Mouse (Mus musculus) erythroblast, adult 5-6 weeks (primary cell): Measurements from ENCODE around the gene Cog6. TPM values are rescaled to one million over a fixed set of nuclear protein-coding genes. Genes with fewer than 3 reads are reported as not detected.

Experiments used
- ATAC-seq: replicated peaks from 2 replicates; pipeline ENCODE4 v1.8.0; 2016; ENCODE audit warnings: moderate number of reproducible peaks, mild to moderate bottlenecking, moderate TSS enrichment, inconsistent platforms; ENCODE audit not compliant: poor library complexity, low FRiP score, severe bottlenecking
- total RNA-seq, 2 experiments: library from RNA; stranded (forward) in 1 of 2; stranded (reverse) in 1 of 2; fragments of 150-400 nt in 1 of 2; fragments of 200-764, 138-1000 nt in 1 of 2; gene quantifications; 2 replicates each; pipeline versions ENCODE4 v1.2.3 to v1.2.4; 2015 to 2017; ENCODE audit warnings: low replicate concordance in 2 of 2

Cog6 gene
- total RNA-seq, 2 experiments from 2014 or later: 6.5 to 9.6 TPM

- no peak for ATAC-seq
Measured at GRCm38 (mm10) chr3:53036076-53036475, 19.0 kb upstream of the Cog6 start.

- no peak for ATAC-seq
Measured at GRCm38 (mm10) chr3:53033448-53033847, 16.4 kb upstream of the Cog6 start.

GRCm38 (mm10) chr3:53032432-53032831 lies 15.4 kb upstream of the Cog6 start:
- no peak for ATAC-seq

GRCm38 (mm10) chr3:53031586-53031985 lies 14.5 kb upstream of the Cog6 start:
- ATAC-seq: no peak

GRCm38 (mm10) chr3:53029046-53029445 lies 12.0 kb upstream of the Cog6 start:
- no peak; the same call in 1 of the 2 replicates for ATAC-seq

- no peak for ATAC-seq
Measured at GRCm38 (mm10) chr3:53027333-53027732, 10.3 kb upstream of the Cog6 start.

GRCm38 (mm10) chr3:53007411-53007810 lies 9.6 kb downstream of the Cog6 start:
- no peak for ATAC-seq

- no peak for ATAC-seq
Measured at GRCm38 (mm10) chr3:53004406-53005114, 12.5 kb downstream of the Cog6 start.

- ATAC-seq: no peak
Measured at GRCm38 (mm10) chr3:53002076-53002475, 15.0 kb downstream of the Cog6 start.

GRCm38 (mm10) chr3:52999996-53000395 lies 17.0 kb downstream of the Cog6 start:
- ATAC-seq: no peak

- ATAC-seq: no peak
Measured at GRCm38 (mm10) chr3:52999016-52999744, 17.9 kb downstream of the Cog6 start.

GRCm38 (mm10) chr3:52997381-52997780 lies 19.7 kb downstream of the Cog6 start:
- ATAC-seq: no peak

GRCm38 (mm10) chr3:52996635-52997034 lies 20.4 kb downstream of the Cog6 start:
- ATAC-seq: no peak

- ATAC-seq: no peak
Measured at GRCm38 (mm10) chr3:52994666-52995065, 22.4 kb downstream of the Cog6 start.

- ATAC-seq: no peak
Measured at GRCm38 (mm10) chr3:52993296-52993695, 23.7 kb downstream of the Cog6 start.

- ATAC-seq: no peak
Measured at GRCm38 (mm10) chr3:52990041-52990737, 26.8 kb downstream of the Cog6 start.

- ATAC-seq: peak; percentile 87
Measured at GRCm38 (mm10) chr3:52985508-52985941, 31.5 kb downstream of the Cog6 start.

- ATAC-seq: no peak
Measured at GRCm38 (mm10) chr3:52983772-52984171, 33.3 kb downstream of the Cog6 start.

- no peak for ATAC-seq
Measured at GRCm38 (mm10) chr3:52982993-52983392, 34.0 kb downstream of the Cog6 start.

- ATAC-seq: peak; percentile 97
Measured at GRCm38 (mm10) chr3:52974674-52975556, 42.1 kb downstream of the Cog6 start.
